Mouse (Mus musculus): ENCODE measurements around the gene Olfm2.
A peak's percentile ranks its signal among the peaks of the same experiment; 100 is the strongest.
"Not testable (repeated sequence)": the region's sequence is repeated elsewhere in the genome, so short reads cannot be mapped to it uniquely, and the experiment has no call there.

Olfm2 gene

GRCm38 (mm10) chr9:20645121-20645520 lies 101.0 kb downstream of the Olfm2 start:
- DNase-seq, result peak; percentile 74 to 75

- peak; percentile 85 for DNase-seq
Measured at GRCm38 (mm10) chr9:20644360-20645081, 101.6 kb downstream of the Olfm2 start, which contains the start of gene Fbxl12. Fbxl12 (minus strand) TSS chr9:20644767.

GRCm38 (mm10) chr9:20643781-20644180 lies 102.4 kb downstream of the Olfm2 start:
- peak; percentile 26 for DNase-seq

- peak; percentile 86 to 89 for DNase-seq
Measured at GRCm38 (mm10) chr9:20642896-20643466, 103.2 kb downstream of the Olfm2 start.

- DNase-seq, result peak; percentile 57 to 65
Measured at GRCm38 (mm10) chr9:20642101-20642895, 103.9 kb downstream of the Olfm2 start, which contains the start of gene Ubl5. Ubl5 (plus strand) TSS chr9:20642878.

- DNase-seq, result no peak
Measured at GRCm38 (mm10) chr9:20641501-20641900, 104.6 kb downstream of the Olfm2 start.

- no peak for DNase-seq
Measured at GRCm38 (mm10) chr9:20639486-20639885, 106.7 kb downstream of the Olfm2 start.

GRCm38 (mm10) chr9:20638552-20638951 lies 107.6 kb downstream of the Olfm2 start:
- DNase-seq, result no peak

GRCm38 (mm10) chr9:20636790-20637189 lies 109.4 kb downstream of the Olfm2 start:
- no peak for DNase-seq

- peak; percentile 61 to 65 for DNase-seq
Measured at GRCm38 (mm10) chr9:20636256-20636655, 109.9 kb downstream of the Olfm2 start.

GRCm38 (mm10) chr9:20635676-20636075 lies 110.5 kb downstream of the Olfm2 start:
- not testable (repeated sequence) for DNase-seq

GRCm38 (mm10) chr9:20631332-20631731 lies 114.8 kb downstream of the Olfm2 start:
- no peak for DNase-seq

Measured in B cell, adult 2 months (primary cell).